Mouse (Mus musculus) embryo, embryonic 10 days (tissue): ENCODE measurements around the gene Ptcd3.
"Not testable (repeated sequence)": the region's sequence is repeated elsewhere in the genome, so short reads cannot be mapped to it uniquely, and the experiment has no call there.

Source experiments
- DNase-seq: peaks from one replicate; pipeline ENCODE4 v3.0.0-alpha.2; 2015; ENCODE audit warnings: low spot score

Gene Ptcd3

GRCm38 (mm10) chr6:71871396-71871795, 37.2 kb downstream of the Ptcd3 start:
- no peak for DNase-seq

- peak; percentile 37 for DNase-seq
These were observed 39.7 kb downstream of the Ptcd3 start for GRCm38 (mm10) chr6:71868809-71869208.

GRCm38 (mm10) chr6:71867751-71868150, 40.8 kb downstream of the Ptcd3 start:
- no peak for DNase-seq

GRCm38 (mm10) chr6:71846906-71847305, 61.6 kb downstream of the Ptcd3 start:
- not testable (repeated sequence) for DNase-seq

- DNase-seq = no peak
These were observed 67.8 kb downstream of the Ptcd3 start for GRCm38 (mm10) chr6:71840597-71841290.

GRCm38 (mm10) chr6:71839815-71840214, 68.7 kb downstream of the Ptcd3 start:
- DNase-seq = no peak

- no peak for DNase-seq
These were observed 71.7 kb downstream of the Ptcd3 start for GRCm38 (mm10) chr6:71836811-71837210.

- DNase-seq = peak; percentile 98
These were observed 77.0 kb downstream of the Ptcd3 start for GRCm38 (mm10) chr6:71831581-71831960.

- DNase-seq = peak; percentile 99
These were observed 77.6 kb downstream of the Ptcd3 start, which contains the start of gene Immt for GRCm38 (mm10) chr6:71830690-71831580. Gene Immt (plus strand): TSS chr6:71831331.
